In genomic region chr4:43012091-43012490, GRCm38 (mm10) we compare ENCODE assay signal across 25 mouse cellular contexts.
"Had no signal": no experiment of that assay in that cellular context is flagged by ENCODE, and none has a peak within 500 bp of the region (broad histone marks: within the 10 kb centered on the region; RNA-seq: fewer than 3 reads in every experiment).

No protein-coding gene starts in this region.

- H3K36me3 ChIP-seq: intestine, embryonic 15.5 days had no signal

- H3K9me3 ChIP-seq: heart, embryonic 10.5 days; heart, embryonic 12.5 days; hindbrain, embryonic 10.5 days; hindbrain, embryonic 12.5 days; intestine, embryonic 15.5 days; limb, embryonic 13.5 days; limb, embryonic 15.5 days; liver, embryonic 12.5 days had no signal

- H3K27ac ChIP-seq: heart, embryonic 10.5 days; hindbrain, embryonic 12.5 days; hindbrain, embryonic 14.5 days; intestine, embryonic 15.5 days; layer of hippocampus, adult 2 months; left cerebral cortex, adult 2 months; limb, embryonic 13.5 days; limb, embryonic 15.5 days; liver, embryonic 12.5 days; liver, embryonic 14.5 days had no signal

- DNase-seq: gastrocnemius, postnatal 14 days; heart, adult 18-20 months; heart, postnatal 10 days; heart, postnatal 4 days; kidney, adult 18-20 months; kidney, adult 8-10 months; kidney, postnatal 10 days; kidney, postnatal 25 days; kidney, postnatal 4 days; left cerebral cortex, postnatal 4 days had no signal

- ATAC-seq: hindbrain, embryonic 16.5 days; inflammation-experienced regulatory T-cells, adult 6 months; intestine, embryonic 15.5 days; intestine, postnatal 0 days; liver, embryonic 12.5 days had no signal

- H3K27me3 ChIP-seq: heart, embryonic 12.5 days; hindbrain, embryonic 12.5 days; intestine, embryonic 15.5 days; limb, embryonic 13.5 days; limb, embryonic 15.5 days; liver, embryonic 12.5 days had no signal

- H3K4me2 ChIP-seq: heart, embryonic 12.5 days; hindbrain, embryonic 12.5 days; hindbrain, embryonic 14.5 days; intestine, embryonic 15.5 days; limb, embryonic 13.5 days; limb, embryonic 15.5 days; liver, embryonic 12.5 days had no signal

- H3K9ac ChIP-seq: heart, embryonic 12.5 days; hindbrain, embryonic 12.5 days; hindbrain, embryonic 14.5 days; intestine, embryonic 15.5 days; limb, embryonic 13.5 days; limb, embryonic 15.5 days; liver, embryonic 12.5 days; liver, embryonic 14.5 days had no signal

- H3K4me3 ChIP-seq: heart, embryonic 10.5 days; heart, embryonic 12.5 days; hindbrain, embryonic 10.5 days; hindbrain, embryonic 12.5 days; intestine, embryonic 15.5 days; layer of hippocampus, adult 2 months; left cerebral cortex, adult 2 months; limb, embryonic 13.5 days; limb, embryonic 15.5 days; liver, embryonic 12.5 days had no signal
